Mouse (Mus musculus): ENCODE results near the gene Wipi2. TPM values are rescaled to one million over a fixed set of nuclear protein-coding genes. Genes with fewer than 3 reads are reported as not detected.

Gene Wipi2
- 67.2 and 73.4 TPM in 2 replicates for polyA plus RNA-seq (2016; fragmentation: Nextera tagmentation; extraction: Ambion mirVana)

- no peak within 1 kb of the TSS for H3K27ac ChIP-seq
- peak within 1 kb of the TSS; percentile 91 for H3K4me2 ChIP-seq (replicated peaks)
- H3K4me3 ChIP-seq, result peak within 1 kb of the TSS; percentile 92
- H3K9me3 ChIP-seq, result no peaks in the 10 kb centered on the region
- 89% methylated on average over 2 of the region's 2 CpGs for WGBS
- H3K9ac ChIP-seq, result peak within 1 kb of the TSS; percentile 95
- no peak for ATAC-seq (ENCODE audit: insufficient number of reproducible peaks, insufficient read depth, low FRiP score, low TSS enrichment)
- H3K36me3 ChIP-seq, result 0 out of 2 replicates have a peak, but pooled peaks cover 3% of the 10 kb centered on the region
- peaks cover 9% of the 10 kb centered on the region for H3K4me1 ChIP-seq
- no peaks in the 10 kb centered on the region for H3K27me3 ChIP-seq
Observed at GRCm38 (mm10) chr5:142627398-142627797, at the start of gene Wipi2. Wipi2 (plus strand) TSS chr5:142627698.

- Histone ChIP-seq H3K36me3 (no peaks in the 10 kb centered on the region), H3K9me3 (peaks cover 4% of the 10 kb centered on the region; the same call in 1 of the 2 replicates), H3K4me2 (replicated peaks) (no peak overlapping the region), H3K4me3 (no peak overlapping the region), H3K27me3 (0 out of 2 replicates have a peak, but pooled peaks cover 3% of the 10 kb centered on the region), H3K9ac (no peak overlapping the region), H3K4me1 (no peaks in the 10 kb centered on the region), H3K27ac (no peak overlapping the region)
- 89% methylated on average over 10 of the region's 10 CpGs for WGBS
- no peak for ATAC-seq (ENCODE audit: insufficient number of reproducible peaks, insufficient read depth, low FRiP score, low TSS enrichment)
Observed at GRCm38 (mm10) chr5:142578192-142578591, 49.3 kb upstream of the Wipi2 start.

GRCm38 (mm10) chr5:142581517-142581916 lies 46.0 kb upstream of the Wipi2 start:
- Histone ChIP-seq H3K27me3 (0 out of 2 replicates have a peak, but pooled peaks cover 3% of the 10 kb centered on the region), H3K27ac (no peak overlapping the region), H3K4me3 (no peak overlapping the region), H3K36me3 (no peaks in the 10 kb centered on the region), H3K4me2 (replicated peaks) (no peak overlapping the region), H3K9ac (no peak overlapping the region), H3K9me3 (peaks cover 4% of the 10 kb centered on the region; the same call in 1 of the 2 replicates), H3K4me1 (0 out of 2 replicates have a peak, but pooled peaks cover 5% of the 10 kb centered on the region)
- ATAC-seq (ENCODE audit: insufficient number of reproducible peaks, insufficient read depth, low FRiP score, low TSS enrichment), result no peak
- 17% methylated on average over 5 of the region's 5 CpGs for WGBS

GRCm38 (mm10) chr5:142583616-142584126 lies 43.8 kb upstream of the Wipi2 start:
- 58% methylated on average over 14 of the region's 14 CpGs for WGBS
- no peaks in the 10 kb centered on the region for H3K9me3 ChIP-seq
- H3K27me3 ChIP-seq, result 0 out of 2 replicates have a peak, but pooled peaks cover 3% of the 10 kb centered on the region
- H3K4me2 ChIP-seq (replicated peaks), result no peak overlapping the region
- H3K36me3 ChIP-seq, result no peaks in the 10 kb centered on the region
- no peak overlapping the region for H3K4me3 ChIP-seq
- no peak overlapping the region for H3K9ac ChIP-seq
- 0 out of 2 replicates have a peak, but pooled peaks cover 5% of the 10 kb centered on the region for H3K4me1 ChIP-seq
- peak; percentile 70; the same call in 1 of the 2 replicates for ATAC-seq (ENCODE audit: insufficient number of reproducible peaks, insufficient read depth, low FRiP score, low TSS enrichment)
- H3K27ac ChIP-seq, result no peak overlapping the region

- no peaks in the 10 kb centered on the region for H3K27me3 ChIP-seq
- no peak for ATAC-seq (ENCODE audit: insufficient number of reproducible peaks, insufficient read depth, low FRiP score, low TSS enrichment)
- no peak overlapping the region for H3K9ac ChIP-seq
- no peak overlapping the region for H3K4me3 ChIP-seq
- WGBS, result 77% methylated on average over 6 of the region's 6 CpGs
- 0 out of 2 replicates have a peak, but pooled peaks cover 3% of the 10 kb centered on the region for H3K4me1 ChIP-seq
- no peaks in the 10 kb centered on the region for H3K36me3 ChIP-seq
- no peak overlapping the region for H3K27ac ChIP-seq
- H3K4me2 ChIP-seq (replicated peaks), result no peak overlapping the region
- no peaks in the 10 kb centered on the region for H3K9me3 ChIP-seq
Observed at GRCm38 (mm10) chr5:142590953-142591616, 36.4 kb upstream of the Wipi2 start.

GRCm38 (mm10) chr5:142595698-142596097 lies 31.8 kb upstream of the Wipi2 start:
- no peaks in the 10 kb centered on the region for H3K36me3 ChIP-seq
- H3K4me2 ChIP-seq (replicated peaks), result no peak overlapping the region
- no peak overlapping the region for H3K27ac ChIP-seq
- H3K27me3 ChIP-seq, result no peaks in the 10 kb centered on the region
- H3K4me1 ChIP-seq, result 0 out of 2 replicates have a peak, but pooled peaks cover 3% of the 10 kb centered on the region
- no peak overlapping the region for H3K4me3 ChIP-seq
- H3K9ac ChIP-seq, result no peak overlapping the region
- WGBS, result 85% methylated on average over 3 of the region's 3 CpGs
- ATAC-seq (ENCODE audit: insufficient number of reproducible peaks, insufficient read depth, low FRiP score, low TSS enrichment), result no peak
- H3K9me3 ChIP-seq, result no peaks in the 10 kb centered on the region

GRCm38 (mm10) chr5:142596723-142597122 lies 30.8 kb upstream of the Wipi2 start:
- no peaks in the 10 kb centered on the region for H3K27me3 ChIP-seq
- H3K27ac ChIP-seq, result no peak overlapping the region
- no peaks in the 10 kb centered on the region for H3K9me3 ChIP-seq
- no peak for ATAC-seq (ENCODE audit: insufficient number of reproducible peaks, insufficient read depth, low FRiP score, low TSS enrichment)
- H3K9ac ChIP-seq, result no peak overlapping the region
- H3K4me2 ChIP-seq (replicated peaks), result no peak overlapping the region
- WGBS, result 85% methylated on average over 6 of the region's 6 CpGs
- H3K4me1 ChIP-seq, result 0 out of 2 replicates have a peak, but pooled peaks cover 3% of the 10 kb centered on the region
- H3K36me3 ChIP-seq, result no peaks in the 10 kb centered on the region
- no peak overlapping the region for H3K4me3 ChIP-seq

- ATAC-seq (ENCODE audit: insufficient number of reproducible peaks, insufficient read depth, low FRiP score, low TSS enrichment), result no peak
- WGBS, result 55% methylated on average over 6 of the region's 6 CpGs
- H3K36me3 ChIP-seq, result no peaks in the 10 kb centered on the region
- no peaks in the 10 kb centered on the region for H3K27me3 ChIP-seq
- H3K27ac ChIP-seq, result no peak overlapping the region
- H3K4me3 ChIP-seq, result no peak overlapping the region
- no peak overlapping the region for H3K4me2 ChIP-seq (replicated peaks)
- no peaks in the 10 kb centered on the region for H3K9me3 ChIP-seq
- 0 out of 2 replicates have a peak, but pooled peaks cover 3% of the 10 kb centered on the region for H3K4me1 ChIP-seq
- no peak overlapping the region for H3K9ac ChIP-seq
Observed at GRCm38 (mm10) chr5:142597648-142598390, 29.7 kb upstream of the Wipi2 start.

- ATAC-seq (ENCODE audit: insufficient number of reproducible peaks, insufficient read depth, low FRiP score, low TSS enrichment), result no peak
- H3K4me1 ChIP-seq, result peaks cover 5% of the 10 kb centered on the region; the same call in 1 of the 2 replicates
- no peaks in the 10 kb centered on the region for H3K36me3 ChIP-seq
- H3K9ac ChIP-seq, result no peak overlapping the region
- H3K4me2 ChIP-seq (replicated peaks), result no peak overlapping the region
- H3K9me3 ChIP-seq, result no peaks in the 10 kb centered on the region
- 78% methylated on average over 7 of the region's 7 CpGs for WGBS
- peaks cover 15% of the 10 kb centered on the region; the same call in 1 of the 2 replicates for H3K27me3 ChIP-seq
- no peak overlapping the region for H3K27ac ChIP-seq
- H3K4me3 ChIP-seq, result no peak overlapping the region
Observed at GRCm38 (mm10) chr5:142604379-142604778, 23.1 kb upstream of the Wipi2 start.

- Histone ChIP-seq H3K4me2 (replicated peaks) (no peak overlapping the region), H3K27ac (no peak overlapping the region), H3K9ac (no peak overlapping the region), H3K27me3 (peaks cover 15% of the 10 kb centered on the region; the same call in 1 of the 2 replicates), H3K9me3 (no peaks in the 10 kb centered on the region), H3K4me3 (no peak overlapping the region), H3K36me3 (no peaks in the 10 kb centered on the region), H3K4me1 (peaks cover 5% of the 10 kb centered on the region; the same call in 1 of the 2 replicates)
- 86% methylated on average over 12 of the region's 12 CpGs for WGBS
- ATAC-seq (ENCODE audit: insufficient number of reproducible peaks, insufficient read depth, low FRiP score, low TSS enrichment), result no peak
Observed at GRCm38 (mm10) chr5:142605288-142605687, 22.2 kb upstream of the Wipi2 start.

- Histone ChIP-seq H3K27ac (no peak within 1 kb of the TSS), H3K9me3 (no peaks in the 10 kb centered on the region), H3K27me3 (peaks cover 15% of the 10 kb centered on the region; the same call in 1 of the 2 replicates), H3K4me2 (replicated peaks) (peak within 1 kb of the TSS; percentile 64), H3K4me3 (peak within 1 kb of the TSS; percentile 40), H3K4me1 (peaks cover 5% of the 10 kb centered on the region; the same call in 1 of the 2 replicates), H3K36me3 (no peaks in the 10 kb centered on the region), H3K9ac (peak within 1 kb of the TSS; percentile 38)
- WGBS, result 2% methylated on average over 41 of the region's 42 CpGs
- ATAC-seq (ENCODE audit: insufficient number of reproducible peaks, insufficient read depth, low FRiP score, low TSS enrichment), result peak; percentile 80; the same call in 1 of the 2 replicates
Observed at GRCm38 (mm10) chr5:142608259-142608988, 19.1 kb upstream of the Wipi2 start, which contains the start of gene Mmd2. Mmd2 (minus strand) TSS chr5:142608800.
